Mouse (Mus musculus) erythroid progenitor cell, adult 5-6 weeks (primary cell): ENCODE data around the gene Agmat. TPM values are rescaled to one million over a fixed set of nuclear protein-coding genes. Genes with fewer than 3 reads are reported as not detected.

Experiments
- ATAC-seq: replicated peaks from 2 replicates; pipeline ENCODE4 v1.8.0; 2016; ENCODE audit warnings: moderate number of reproducible peaks, mild to moderate bottlenecking, moderate TSS enrichment, inconsistent platforms; ENCODE audit not compliant: poor library complexity, low FRiP score, severe bottlenecking
- total RNA-seq, 2 experiments: library from RNA; stranded (forward) in 1 of 2; stranded (reverse) in 1 of 2; fragments of 150-400 nt in 1 of 2; fragments of 186-747, 209-891 nt in 1 of 2; gene quantifications; 2 replicates each; pipeline versions ENCODE4 v1.2.3 to v1.2.4; 2015 to 2017; ENCODE audit warnings: low replicate concordance in 2 of 2

Gene Agmat
- total RNA-seq, 2 experiments from 2014 or later = 1.3 TPM; not detected in 1

DNA sequence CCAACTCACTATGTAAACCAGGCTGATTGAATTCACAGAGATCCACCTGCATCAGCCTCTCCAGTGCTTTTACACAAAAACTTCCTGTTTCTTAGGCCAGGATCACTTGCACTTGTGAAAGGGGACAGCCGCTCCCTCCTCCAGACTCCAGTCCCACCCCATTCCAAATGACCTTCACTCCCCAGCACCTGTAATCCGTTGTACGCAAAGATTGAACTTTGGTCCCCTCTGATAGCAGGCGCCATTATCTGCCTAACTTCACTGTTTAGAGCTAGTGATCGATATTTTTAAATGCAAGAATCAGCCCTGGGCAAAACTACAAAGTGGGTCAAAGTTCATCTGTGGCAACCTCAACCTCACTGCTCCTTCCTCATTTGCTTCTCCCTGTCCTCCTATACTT is 14.7 kb upstream of the Agmat start:
- no peak for ATAC-seq

DNA sequence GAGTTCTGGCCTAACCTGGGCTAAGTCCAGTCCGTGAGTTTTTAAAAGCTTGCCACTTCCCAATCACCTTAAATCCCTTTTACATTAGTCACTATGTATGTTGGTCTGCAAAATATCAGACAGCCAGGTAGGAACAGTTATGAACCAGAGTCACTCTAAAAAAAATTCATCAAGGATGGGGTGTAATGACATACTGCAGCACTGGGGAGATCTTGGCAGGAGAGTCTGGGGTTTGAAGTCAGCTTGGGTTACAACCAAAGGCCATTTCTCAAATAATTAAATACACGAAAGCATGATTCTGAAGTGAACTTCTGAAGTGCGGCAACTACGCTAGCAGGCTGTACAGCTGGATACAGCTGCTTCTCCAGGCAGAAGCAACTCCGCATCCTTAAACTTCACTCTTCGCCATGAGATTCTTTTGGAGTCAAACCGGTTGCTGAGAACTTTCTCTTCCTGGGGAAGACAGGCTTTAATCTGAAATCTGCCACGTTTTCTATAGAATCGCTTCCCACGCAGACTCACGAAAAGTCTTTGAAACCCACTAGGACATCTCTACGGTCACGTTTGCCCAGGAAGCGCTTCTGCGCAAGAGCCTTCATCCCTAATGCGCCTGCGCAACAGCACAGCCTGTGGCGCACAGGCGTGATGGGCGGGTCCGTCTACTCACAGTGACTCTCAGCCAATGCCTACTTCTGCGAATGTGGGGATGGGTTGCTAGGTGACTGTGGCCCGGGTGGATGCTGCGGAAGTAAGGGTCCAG is 11.8 kb upstream of the Agmat start:
- ATAC-seq = peak; percentile 99

DNA sequence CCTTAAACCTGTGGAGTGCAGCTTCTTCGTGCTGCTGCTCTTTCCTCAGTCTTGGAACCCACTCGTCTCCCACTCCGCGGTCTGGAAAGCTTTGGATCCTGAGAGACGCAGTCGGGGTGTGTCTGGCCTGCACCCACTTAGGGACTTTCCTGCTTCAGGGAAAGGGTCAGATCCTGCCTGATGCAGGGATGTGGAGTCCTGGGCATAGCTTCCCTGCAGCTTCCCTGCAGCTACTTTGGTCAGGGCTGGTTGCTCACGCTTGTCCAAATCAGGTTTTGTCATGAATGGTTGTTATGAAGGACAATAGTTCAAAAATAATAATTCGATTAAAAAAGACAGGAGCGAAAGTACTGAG is 11.3 kb upstream of the Agmat start:
- ATAC-seq = peak; percentile 25; the same call in 1 of the 2 replicates

DNA sequence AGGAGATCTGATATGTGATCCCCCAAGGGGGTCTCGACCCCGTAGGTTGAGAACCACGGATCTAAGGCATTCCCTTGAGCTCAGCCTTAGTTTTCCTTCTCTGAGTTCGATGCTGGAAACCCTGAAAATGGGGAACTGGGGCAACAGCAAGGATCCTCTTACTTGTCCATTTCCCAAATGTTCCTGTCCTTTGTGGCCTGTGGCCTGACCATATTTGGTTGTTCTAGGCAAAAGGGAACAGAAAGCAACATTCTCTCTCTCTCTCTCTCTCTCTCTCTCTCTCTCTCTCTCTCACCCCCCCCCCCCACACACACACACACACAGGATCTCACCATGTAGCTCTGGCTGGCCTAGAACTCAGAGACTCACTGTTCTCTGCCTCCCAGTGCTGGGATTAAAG is 9.6 kb upstream of the Agmat start:
- no peak for ATAC-seq

DNA sequence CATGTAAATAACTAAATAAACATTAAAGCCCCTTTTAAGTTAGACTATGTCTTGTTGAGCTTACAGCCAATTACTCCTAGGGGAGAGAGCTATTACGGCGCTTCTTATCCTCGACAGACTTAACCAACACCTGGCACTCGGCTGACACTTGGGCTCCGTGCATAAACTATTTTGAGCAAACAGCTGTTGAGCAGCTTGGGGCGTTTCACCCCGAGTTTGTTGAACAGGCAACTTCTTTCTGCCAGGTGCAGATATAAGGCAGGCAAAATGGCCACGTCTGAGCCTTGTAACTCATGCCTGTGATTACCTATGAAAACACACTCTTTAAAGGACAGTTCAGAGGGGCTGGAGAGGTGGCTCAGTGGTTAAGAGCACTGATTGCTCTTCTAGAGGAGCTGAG is 8.5 kb upstream of the Agmat start:
- no peak for ATAC-seq

DNA sequence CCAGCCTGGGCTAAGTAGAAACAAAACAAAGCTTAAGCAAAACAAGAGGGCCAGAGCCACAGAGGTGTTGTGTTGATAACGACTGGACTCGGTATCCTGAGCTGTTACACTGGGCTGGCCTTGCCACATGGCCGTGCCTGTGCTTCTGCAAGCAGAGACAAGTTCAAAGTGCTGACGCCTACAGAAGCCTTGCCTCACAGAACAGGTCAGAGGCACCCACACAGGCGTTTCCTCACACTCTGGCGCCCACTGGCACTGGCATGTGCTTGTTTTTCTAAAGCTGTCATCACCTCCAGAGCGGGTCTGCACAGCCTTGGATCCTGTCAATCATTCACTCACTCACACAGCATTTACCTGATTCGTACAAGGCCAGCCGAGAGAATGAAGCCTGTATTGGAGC is 4.6 kb upstream of the Agmat start:
- no peak for ATAC-seq

DNA sequence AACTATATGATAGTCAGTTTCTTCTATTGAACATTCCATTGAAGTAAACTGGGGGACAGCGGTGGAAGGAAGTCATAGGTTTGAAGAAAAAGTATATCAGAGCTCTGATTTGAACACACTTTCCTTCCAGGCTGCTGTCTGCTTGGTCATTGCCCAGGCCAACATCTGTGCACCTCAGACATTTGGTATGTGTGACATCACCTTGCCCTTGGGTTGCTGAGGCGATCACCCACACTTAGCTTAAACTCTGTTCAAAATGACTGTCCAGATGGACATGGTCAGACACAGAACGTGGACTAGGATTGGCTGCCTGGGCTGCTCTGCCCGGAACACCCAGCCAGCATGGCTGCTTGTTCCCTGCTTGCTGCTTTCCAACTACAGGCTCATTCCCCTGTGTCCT is 4.1 kb upstream of the Agmat start:
- peak; percentile 48; the same call in 1 of the 2 replicates for ATAC-seq

DNA sequence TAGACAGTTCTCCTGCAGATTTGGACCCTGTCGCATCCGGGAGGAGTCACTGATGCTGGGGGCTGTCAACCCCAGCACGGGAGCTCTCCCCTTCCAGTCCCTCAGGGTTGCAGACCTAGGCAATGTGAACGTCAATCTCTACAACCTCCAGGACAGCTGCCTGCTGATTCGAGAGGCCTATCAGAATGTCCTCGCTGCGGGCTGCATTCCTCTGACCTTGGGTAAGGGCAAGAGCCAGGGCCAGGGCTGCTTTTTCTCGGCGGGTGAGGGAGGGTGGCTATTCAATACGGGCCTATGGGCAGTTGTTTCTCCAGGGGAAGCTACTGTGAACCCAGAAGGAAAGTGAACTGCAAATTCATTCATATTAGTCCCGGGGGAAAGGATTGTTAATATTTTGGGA is 3.1 kb downstream of the Agmat start:
- no peak for ATAC-seq

DNA sequence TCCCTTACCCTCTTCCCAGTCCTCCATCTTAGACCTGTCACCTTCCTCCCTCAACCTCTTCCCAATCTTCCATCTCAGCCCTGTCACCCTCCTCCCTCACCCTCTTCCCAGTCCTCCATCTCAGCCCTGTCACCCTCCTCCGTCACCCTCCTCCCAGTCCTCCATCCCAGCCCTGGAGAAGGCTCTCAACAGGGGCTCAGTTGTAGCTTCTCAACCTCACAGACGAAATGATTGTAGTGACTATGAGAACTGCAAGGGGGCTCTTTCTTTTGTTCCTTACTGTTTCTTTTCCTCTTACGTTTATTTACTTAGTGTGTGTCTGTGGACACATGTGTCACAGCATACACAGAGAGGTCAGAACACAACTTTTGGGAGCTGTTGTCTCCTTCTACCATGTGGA is 4.4 kb downstream of the Agmat start:
- peak; percentile 8; the same call in 1 of the 2 replicates for ATAC-seq

DNA sequence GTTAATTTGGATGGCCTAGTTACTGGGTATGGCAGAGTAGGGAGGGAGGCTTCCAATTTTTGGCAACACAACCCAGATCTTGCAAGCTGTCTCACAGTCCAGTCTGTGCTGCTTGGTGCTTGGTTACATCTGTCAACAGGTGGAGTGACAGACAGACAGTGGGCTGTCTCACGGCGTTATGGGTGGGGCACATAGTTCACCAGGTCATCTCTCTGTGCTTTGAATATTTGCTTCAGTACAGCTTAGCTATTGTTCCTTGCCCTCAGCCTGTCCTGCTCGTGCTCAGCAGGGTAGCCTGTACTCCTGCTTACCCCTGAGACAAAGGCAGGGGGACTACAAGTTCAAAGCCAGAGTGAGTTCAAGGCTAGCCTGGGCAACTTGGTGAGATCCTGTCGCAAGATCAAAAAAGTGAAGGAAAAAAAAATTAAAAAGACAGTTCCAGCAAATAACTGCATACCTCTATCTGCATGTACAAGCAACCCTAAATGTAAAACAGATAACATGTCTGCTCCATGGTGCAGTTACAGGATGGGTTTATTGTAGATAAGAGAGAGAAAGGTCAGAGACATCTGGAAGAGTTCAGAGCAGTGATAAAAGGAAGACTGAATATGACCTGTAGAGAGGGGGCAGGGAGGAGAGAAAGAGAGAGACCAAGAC is 5.1 kb downstream of the Agmat start:
- peak; percentile 79 for ATAC-seq

DNA sequence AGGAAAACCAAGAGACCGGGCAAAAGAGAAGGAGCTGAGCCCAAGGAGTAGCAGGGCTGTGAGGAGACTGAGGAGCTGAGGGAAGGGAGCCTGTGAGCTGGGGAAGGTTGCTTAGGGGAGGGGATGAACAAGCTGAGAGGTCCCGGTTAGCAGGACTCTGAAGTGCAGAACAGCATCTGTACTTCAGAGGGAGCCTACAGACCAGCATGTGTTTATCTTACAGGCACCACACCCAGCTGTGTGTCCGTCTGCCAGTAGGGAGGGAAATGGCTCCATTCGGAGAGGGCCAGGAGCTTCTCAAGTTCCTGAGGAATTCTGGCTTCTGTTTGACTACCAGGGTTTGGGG is 5.6 kb downstream of the Agmat start:
- peak; percentile 85 for ATAC-seq

DNA sequence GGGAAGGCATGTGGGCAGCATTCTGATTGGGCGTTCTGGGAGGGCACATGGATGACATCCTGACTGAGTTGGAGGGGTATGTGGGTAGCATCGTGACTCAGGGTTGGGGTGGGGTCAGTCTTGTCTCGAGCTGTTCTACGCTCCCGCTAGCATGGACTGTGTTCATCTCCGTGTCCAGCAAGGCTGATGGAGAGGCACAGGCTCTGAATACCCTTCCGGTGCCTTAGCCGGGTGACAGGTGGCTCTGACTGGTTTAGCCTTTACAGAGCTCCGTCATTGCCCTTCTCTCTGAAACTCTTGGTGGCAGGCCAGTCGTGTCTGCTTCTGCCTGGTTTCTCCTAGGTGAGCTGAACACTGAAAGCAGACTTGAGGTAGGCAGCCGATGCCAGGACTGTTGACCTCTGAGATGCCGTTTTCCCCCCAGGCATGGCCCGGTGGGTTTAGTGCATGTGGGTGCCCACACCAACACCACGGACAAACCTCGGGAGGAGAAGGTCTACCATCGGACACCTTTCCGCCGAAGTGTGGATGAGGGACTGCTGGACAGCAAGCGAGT is 9.0 kb downstream of the Agmat start:
- no peak for ATAC-seq

DNA sequence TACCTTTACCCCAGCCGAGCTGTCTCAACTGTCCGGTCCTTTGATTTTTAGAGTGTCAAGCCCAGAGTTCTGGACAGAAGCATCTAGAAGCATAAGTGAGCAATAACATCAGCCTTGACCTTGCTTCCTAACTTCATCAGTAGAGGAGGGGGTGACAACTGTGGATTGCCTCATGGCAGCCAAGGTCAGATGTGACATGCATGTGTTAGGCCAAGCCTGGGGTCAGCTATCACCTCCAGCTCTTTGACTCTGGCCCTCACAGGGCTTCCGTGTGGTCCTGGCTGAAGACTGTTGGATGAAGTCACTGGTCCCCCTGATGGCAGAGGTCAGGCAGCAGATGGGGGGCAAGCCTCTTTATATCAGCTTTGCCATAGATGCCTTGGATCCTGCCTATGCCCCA is 10.7 kb downstream of the Agmat start:
- no peak for ATAC-seq

DNA sequence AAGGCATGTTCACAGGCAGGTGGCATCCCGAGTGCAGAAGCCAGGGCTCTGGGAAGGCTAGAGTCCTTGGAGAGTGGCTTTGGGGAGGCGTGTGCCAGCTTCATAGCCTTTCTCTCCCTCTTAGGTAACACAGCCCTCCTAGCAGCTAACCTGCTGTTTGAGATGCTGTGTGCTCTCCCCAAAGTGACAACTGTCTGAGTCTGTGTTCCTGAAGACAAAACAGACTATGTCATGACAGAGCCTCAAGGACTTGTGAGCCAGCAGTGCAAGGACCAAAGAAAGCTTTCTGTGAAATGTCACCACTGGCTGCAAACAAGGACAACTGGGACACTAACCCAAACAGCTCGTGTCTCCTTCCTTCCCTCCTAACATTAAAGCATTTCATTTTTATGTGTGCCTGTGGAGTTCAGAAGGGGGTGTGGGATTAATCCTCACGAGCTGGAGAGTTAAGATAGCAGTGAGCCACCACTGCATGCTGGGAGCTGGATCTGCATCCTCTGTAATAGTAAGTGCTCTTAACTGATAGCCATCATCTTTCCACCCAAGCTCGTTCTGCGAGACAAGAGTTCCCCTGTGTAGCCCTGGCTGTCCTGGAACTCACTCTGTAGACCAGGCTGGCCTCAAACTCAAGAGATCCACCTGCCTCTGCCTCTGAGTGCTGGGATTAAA is 12.5 kb downstream of the Agmat start:
- peak; percentile 92 for ATAC-seq

DNA sequence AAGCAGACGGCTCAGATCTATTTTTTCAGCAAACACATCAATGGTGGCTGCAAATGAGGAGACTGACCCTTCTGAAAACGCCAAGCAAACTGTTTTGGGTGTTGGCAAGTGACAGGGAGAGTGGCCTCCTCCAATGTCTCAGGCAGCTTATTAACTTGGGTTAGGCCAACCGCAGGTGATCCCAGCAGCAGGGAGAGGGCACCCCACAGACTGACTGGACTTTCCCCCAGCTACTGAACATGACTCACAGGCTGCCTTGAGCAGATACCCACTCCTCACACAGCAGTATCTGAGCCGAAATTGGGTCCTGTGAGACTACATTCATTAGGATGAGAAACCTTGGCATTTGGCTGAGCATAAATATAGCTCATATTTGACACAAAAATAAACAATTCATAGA is 14.5 kb downstream of the Agmat start:
- no peak for ATAC-seq

DNA sequence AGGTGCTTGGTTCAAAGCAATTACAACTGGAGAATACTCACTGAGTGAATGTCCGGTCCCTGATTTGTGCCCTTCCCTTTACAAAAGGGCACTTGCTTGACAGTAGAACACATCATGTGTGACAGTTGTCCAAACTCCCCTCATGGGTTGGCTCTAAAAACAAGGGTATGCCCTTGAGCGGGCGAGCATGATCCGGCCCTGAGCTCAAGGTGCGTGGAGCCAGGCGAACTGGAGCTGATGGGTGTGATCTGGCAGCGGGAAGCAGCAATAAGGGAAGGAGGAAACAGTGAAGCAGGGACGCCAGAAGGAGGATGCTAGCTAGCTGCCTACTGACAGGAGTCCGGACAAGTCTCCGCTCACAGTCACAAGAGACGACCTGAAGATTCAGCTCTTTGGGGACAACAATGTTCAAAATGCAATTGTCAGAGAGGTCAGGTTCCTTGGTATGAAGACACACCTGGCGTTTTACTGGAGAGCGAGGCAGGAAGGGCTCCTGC is 15.7 kb downstream of the Agmat start:
- ATAC-seq = no peak

DNA sequence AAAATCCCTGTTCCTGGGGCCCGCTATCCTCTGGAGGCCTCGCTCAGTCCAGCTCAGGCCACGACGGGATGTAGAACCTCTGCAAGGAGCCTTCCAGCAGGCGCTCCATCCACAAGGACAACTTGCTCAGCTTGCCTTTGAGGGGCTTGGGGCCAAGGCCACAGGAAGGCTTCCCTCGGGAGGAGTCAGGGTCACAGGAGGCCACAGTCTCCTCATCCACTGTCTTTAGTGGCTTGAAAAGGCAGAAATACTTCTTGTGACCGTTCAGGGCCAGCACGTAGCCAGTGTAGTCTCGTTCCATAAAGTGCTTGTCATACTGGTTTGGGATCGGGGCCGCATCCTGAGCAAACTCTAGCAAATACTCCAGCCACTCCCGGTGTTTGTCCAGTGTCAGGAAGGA is 17.0 kb downstream of the Agmat start:
- ATAC-seq = no peak

DNA sequence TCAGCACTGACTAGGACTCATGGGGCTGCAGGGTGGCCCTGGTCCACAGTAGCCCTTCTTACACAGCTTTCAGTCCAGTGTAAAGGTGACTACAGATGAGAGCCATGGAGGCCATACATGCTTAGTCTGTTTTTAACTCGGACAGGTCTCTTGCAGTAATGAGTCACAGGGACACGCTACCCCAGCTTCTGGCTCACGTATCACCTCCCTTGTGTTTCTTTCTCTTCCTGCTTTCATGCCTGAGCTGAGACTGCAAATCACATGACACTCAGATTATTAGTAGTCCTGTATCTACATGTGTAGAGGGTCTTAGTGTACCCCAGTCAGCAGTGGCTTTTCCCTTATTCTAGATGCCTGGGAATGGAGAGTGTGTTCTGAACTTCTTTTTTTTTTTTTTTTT is 18.5 kb downstream of the Agmat start:
- ATAC-seq = no peak

DNA sequence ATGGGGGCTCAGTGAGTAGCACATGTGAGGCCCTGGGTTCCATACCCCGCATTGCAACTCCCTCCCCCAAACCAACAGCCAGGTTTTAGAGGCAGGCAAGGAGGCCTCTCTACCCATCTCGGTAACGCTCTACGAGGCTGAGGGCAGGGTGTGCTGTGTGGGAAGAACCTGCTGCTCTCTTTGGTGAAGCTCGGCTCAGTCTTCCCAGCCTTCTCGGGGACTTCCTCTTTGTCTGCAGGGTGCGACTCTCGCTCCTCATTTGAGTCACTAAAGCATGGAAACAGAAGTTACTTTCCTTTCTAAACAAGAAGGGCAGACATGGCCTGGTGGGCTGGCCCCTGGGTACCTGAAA is 19.8 kb downstream of the Agmat start:
- no peak for ATAC-seq

DNA sequence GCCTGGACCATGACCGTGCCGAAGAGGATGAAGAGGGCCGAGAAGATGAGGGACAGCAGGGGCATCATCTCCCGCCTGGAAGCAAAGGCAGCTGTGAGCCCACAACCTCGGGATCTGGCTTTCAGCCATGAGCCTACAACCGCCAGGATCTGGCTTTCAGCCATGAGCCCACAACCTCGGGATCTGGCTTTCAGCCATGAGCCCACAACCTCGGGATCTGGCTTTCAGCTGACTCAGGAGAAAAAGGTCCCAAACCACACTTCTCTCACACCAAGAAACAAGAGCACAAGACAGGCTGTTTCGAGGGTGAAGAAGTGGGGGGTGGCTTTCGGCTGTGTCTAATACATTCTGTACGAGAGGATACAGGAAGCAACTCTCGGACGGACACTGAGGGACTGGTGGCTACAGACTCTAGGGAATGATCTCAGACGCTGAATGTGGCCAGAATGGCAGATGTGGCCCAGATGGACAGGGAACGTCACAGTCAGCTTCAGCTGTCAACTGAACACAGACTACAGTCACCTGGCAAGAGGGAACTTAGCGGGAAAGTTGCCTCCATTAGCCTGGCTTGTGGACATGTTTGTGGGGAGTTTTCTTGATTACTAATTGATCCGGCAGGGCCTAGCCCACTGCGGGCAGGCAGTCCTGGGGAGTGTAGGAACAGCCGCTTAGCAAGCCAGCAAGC is 20.3 kb downstream of the Agmat start:
- ATAC-seq = peak; percentile 27; the same call in 1 of the 2 replicates
